Mouse (Mus musculus) thymus, postnatal 0 days (tissue): ENCODE data around the gene Gpn3. TPM values are rescaled to one million over a fixed set of nuclear protein-coding genes. Genes with fewer than 3 reads are reported as not detected.
"Not testable (repeated sequence)": the region's sequence is repeated elsewhere in the genome, so short reads cannot be mapped to it uniquely, and the experiment has no call there.

Source experiments
- DNase-seq: peaks from one replicate; pipeline ENCODE4 v3.0.0-alpha.2; 2015; ENCODE audit warnings: low spot score
- polyA plus RNA-seq: library from polyadenylated mRNA; unstranded; fragments of >200 nt; fragmentation: Nextera tagmentation; extraction: Ambion mirVana; gene quantifications from 2 replicates; pipeline ENCODE4 v1.2.1, GENCODE M21; 2015

Gene Gpn3
- polyA plus RNA-seq, 1 experiment from 2014 or later: 93.3 TPM

GRCm38 (mm10) chr5:122390006-122390405 is 18.3 kb downstream of the Gpn3 start:
- no peak for DNase-seq

DNA sequence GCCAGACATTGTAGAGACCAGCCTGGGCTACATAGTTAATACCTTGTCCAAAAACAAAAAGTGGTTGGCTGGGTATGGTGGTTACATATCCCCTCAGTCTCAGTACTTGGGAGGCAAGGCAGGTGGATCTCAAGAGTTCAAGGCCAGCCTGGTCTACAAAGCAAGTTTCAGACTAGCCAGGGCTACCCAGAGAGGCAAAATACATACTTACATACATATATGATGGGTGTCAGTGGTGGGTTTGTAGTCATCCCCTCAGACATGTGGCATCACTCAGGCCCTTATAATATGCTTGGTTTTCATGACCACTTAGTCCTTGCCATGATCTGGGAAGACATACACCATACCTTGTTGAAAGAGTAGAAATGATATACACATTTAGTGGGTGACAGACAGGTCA is 19.0 kb downstream of the Gpn3 start:
- DNase-seq: no peak

- no peak for DNase-seq
Measured at GRCm38 (mm10) chr5:122391178-122391785, 19.6 kb downstream of the Gpn3 start.

DNA sequence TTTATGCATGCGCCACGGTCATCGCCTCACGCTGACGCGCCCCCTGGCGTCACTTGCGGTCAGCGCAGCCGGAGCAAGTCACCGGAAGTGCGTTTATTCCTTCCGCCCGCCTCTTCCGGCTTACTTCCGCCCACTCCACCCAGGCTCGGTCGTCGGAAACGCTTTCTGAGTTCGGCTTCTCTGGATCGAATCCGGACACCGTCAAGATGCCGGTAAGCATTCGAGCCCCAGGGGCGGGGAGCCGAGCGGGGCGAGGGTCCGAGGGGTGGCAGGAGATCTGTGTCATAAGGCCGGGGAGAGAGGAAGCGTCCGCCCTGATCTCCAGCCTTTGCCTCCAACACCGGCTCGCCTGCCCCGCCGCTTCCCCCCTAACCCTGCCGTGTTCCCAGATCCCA is 20.1 kb downstream of the Gpn3 start, which contains the start of gene Arpc3:
Arpc3 (plus strand) TSS at position 93 of the 395 bp plus-strand sequence.
- peak; percentile 95 for DNase-seq

DNA sequence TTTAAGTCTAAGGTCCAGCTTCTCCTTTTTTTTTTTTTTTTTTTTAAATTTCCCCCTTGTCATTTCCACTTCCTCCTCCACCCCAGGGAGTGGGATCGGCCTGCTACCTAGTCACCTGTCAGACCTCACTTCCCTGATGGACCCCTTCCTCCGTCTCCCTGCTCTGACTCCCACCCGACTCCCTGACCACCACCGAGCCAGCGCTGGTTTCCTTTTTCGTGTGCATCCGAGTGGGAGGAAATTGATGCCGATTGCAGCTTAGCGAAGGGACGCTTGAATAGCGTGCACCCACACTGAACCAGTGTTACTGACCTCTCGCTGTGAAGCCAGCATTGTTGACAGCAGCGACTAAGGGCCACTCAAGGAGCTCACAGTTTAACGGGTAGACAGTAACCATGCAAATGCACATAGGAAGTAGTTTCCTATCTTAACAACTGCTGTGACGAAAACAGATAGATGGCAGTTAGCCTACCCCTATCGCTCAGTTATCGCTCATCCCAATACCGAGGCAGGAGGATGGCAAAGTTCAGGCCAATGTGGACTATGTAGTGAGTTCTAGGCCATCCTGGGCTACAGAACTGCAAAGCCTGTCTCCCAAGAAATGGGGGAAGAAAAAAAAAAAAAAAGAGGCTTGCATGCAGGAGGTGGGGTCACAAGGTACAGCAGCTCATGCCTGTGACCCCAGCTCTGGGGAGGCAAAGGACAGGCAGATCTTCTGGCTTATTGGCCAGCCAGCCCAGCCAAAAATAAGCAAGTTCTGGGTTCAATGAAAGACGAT is 20.7 kb downstream of the Gpn3 start:
- peak; percentile 26 for DNase-seq

DNA sequence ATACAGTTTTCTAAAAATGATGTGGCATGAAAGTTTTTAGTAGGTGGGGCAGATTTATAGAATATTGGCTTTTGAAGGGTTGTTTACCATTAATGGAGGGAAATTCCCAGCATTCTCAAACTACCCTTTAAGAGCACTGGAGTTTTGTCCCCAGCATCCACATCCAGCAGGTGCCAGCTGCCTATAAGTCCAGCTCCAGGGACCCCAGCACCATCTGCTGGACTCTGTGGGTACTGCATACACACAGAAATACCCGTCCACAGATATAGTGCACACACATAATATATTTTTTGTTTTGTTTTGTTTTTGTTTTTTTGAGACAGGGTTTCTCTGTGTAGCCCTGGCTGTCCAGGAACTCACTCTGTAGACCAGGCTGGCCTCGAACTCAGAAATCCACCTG is 22.2 kb downstream of the Gpn3 start:
- DNase-seq: peak; percentile 81

GRCm38 (mm10) chr5:122396791-122397190 is 25.1 kb downstream of the Gpn3 start:
- no peak for DNase-seq

GRCm38 (mm10) chr5:122397495-122397894 is 25.8 kb downstream of the Gpn3 start:
- no peak for DNase-seq

- DNase-seq: no peak
Measured at GRCm38 (mm10) chr5:122399871-122400270, 28.2 kb downstream of the Gpn3 start.

- DNase-seq: no peak
Measured at GRCm38 (mm10) chr5:122400628-122401302, 29.1 kb downstream of the Gpn3 start.

- DNase-seq: peak; percentile 68
Measured at GRCm38 (mm10) chr5:122401303-122401640, 29.6 kb downstream of the Gpn3 start.

DNA sequence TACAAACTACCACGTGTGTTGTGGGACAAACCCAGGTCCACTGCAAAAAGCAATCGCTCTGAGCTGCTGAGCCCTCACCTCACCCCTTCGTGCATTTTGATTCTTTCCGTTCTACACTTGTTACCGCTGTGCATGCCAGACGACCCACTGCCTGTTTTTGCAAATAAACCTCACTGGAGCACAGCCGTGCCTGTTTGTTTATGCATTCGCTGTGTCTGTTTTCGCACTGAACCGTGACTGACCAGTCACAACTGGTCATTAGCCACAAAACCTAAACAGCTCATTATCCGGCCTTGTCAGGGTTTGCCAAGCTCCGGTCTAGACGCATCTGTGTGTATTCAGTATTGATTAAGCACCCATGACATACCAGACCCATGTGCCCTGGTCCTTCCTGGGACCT is 30.5 kb downstream of the Gpn3 start:
- no peak for DNase-seq

GRCm38 (mm10) chr5:122402772-122403171 is 31.1 kb downstream of the Gpn3 start:
- no peak for DNase-seq

GRCm38 (mm10) chr5:122403362-122403761 is 31.7 kb downstream of the Gpn3 start:
- DNase-seq: no peak

- no peak for DNase-seq
Measured at GRCm38 (mm10) chr5:122405537-122405936, 33.9 kb downstream of the Gpn3 start.

DNA sequence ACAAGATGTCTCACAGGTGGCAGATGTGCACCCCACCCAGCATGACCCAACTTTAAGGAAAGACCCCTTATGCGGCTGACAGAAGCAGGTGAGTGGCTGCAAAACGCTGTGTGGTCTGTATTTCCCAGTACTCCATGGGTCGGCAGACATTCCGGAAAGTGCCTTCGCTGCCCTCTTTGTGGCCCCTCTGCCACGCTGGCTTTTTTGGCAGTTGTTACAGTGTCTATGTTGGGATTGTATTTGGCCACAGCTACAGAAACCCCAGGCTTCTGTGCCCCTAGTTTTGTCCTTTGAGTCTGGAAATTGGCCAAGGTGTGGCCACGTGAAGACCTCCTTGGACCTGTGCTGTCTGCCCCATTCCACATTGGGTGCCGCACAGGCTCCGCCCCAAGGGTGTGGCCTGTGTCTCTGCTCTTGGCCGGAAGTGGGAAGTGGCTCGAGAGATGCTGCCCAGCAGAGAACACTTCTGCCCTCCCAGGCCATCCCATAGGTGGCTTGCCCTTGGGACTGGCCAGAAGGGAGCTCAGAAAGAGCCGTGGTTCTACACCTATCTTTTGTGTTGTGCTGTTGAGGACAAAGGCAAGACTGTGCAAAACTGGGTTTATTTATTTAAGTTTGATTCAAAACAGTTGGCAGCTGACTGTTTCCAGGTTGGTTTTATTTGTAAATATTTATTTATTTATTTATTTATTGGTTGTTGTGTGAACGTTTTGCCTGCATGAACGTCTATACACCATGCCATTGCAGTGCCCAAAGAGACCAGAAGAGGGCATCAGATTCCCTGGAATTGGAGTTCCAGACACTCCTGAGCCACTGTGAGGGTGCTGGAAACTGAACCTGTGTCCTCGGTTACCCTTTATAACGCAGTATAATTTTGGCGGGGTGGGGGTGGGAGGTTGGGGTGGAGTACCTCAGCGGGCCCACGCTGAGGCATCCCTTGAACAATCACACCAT is 38.3 kb downstream of the Gpn3 start:
- DNase-seq: no peak

DNA sequence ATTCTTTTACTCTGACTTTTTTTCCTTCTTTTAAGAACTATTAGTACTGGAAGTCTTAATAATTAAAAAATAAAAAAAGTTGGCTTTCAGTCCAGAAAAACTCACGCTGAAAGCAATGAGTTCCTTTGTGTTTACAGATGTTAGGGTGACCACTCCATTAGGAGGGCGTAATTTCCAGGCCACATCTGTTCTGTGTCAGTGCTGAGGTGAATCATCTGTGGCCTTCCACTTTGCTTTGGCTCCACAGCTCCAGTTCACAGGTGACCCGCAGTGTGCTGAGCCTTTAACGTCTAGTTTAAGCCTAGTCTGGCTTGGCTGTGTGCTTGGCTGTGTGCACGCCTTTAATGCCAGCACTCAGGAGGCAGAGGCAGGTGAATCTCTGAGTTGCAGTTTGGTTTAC is 40.2 kb downstream of the Gpn3 start:
- DNase-seq: no peak

GRCm38 (mm10) chr5:122412826-122413225 is 41.1 kb downstream of the Gpn3 start:
- DNase-seq: no peak

- no peak for DNase-seq
Measured at GRCm38 (mm10) chr5:122414351-122414750, 42.7 kb downstream of the Gpn3 start.

DNA sequence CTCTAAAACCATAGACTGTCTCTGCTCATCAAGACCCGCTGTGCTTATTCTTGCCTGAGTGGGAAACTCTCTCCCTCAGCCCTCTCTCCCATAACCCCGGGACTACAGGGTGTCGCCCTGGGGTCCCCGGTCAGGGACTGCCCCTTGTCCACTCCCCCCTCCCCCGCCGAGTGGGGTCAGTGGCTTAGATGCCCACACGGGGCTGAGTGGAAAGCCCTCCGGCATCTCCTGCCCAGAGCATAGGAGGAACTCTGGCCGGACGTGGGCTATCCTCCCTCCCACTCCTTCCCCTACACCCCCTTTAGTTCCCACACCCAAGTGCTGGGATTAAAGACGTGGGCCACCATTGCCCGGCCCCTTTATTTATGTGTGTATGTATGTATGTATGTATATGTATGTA is 43.8 kb downstream of the Gpn3 start:
- no peak for DNase-seq

GRCm38 (mm10) chr5:122420676-122421075 is 49.0 kb downstream of the Gpn3 start:
- not testable (repeated sequence) for DNase-seq
